Mouse (Mus musculus): Measurements from ENCODE around the gene Oas1e. TPM values are rescaled to one million over a fixed set of nuclear protein-coding genes. Genes with fewer than 3 reads are reported as not detected.
"Not testable (repeated sequence)": the region's sequence is repeated elsewhere in the genome, so short reads cannot be mapped to it uniquely, and the experiment has no call there.

Gene Oas1e
- polyA plus RNA-seq (2012; rRNA removed), result 0.06 and 0.75 TPM in 2 replicates

GRCm38 (mm10) chr5:120795480-120796034 lies at the start of gene Oas1e:
TSS of gene Oas1e (minus strand) at chr5:120795530.
- not testable (repeated sequence) for DNase-seq (ENCODE audit: low read depth, low spot score)
- 72% methylated on average over 9 of the region's 9 CpGs for WGBS

GRCm38 (mm10) chr5:120844713-120845112 lies 49.4 kb upstream of the Oas1e start:
- no peak for DNase-seq (ENCODE audit: low read depth, low spot score)
- 34% methylated on average over 3 of the region's 3 CpGs for WGBS

- WGBS, result 16% methylated on average over 8 of the region's 8 CpGs
- no peak for DNase-seq (ENCODE audit: low read depth, low spot score)
Observed at GRCm38 (mm10) chr5:120836731-120837585, 41.6 kb upstream of the Oas1e start.

- 8% methylated on average over 17 of the region's 17 CpGs for WGBS
- DNase-seq (ENCODE audit: low read depth, low spot score), result no peak
Observed at GRCm38 (mm10) chr5:120833335-120834280, 38.3 kb upstream of the Oas1e start.

- DNase-seq (ENCODE audit: low read depth, low spot score), result no peak
- WGBS, result 68% methylated on average over 4 of the region's 4 CpGs
Observed at GRCm38 (mm10) chr5:120831031-120831430, 35.7 kb upstream of the Oas1e start.

- no peak for DNase-seq (ENCODE audit: low read depth, low spot score)
Observed at GRCm38 (mm10) chr5:120818999-120819398, 23.7 kb upstream of the Oas1e start.

- 61% methylated on average over 3 of the region's 3 CpGs for WGBS
- DNase-seq (ENCODE audit: low read depth, low spot score), result no peak
Observed at GRCm38 (mm10) chr5:120815949-120816348, 20.6 kb upstream of the Oas1e start.

- no peak for DNase-seq (ENCODE audit: low read depth, low spot score)
- WGBS, result 62% methylated on average over 6 of the region's 6 CpGs
Observed at GRCm38 (mm10) chr5:120813023-120813422, 17.7 kb upstream of the Oas1e start.

- WGBS, result 3% methylated on average over 18 of the region's 18 CpGs
- DNase-seq (ENCODE audit: low read depth, low spot score), result peak; percentile 92
Observed at GRCm38 (mm10) chr5:120811951-120812819, 16.9 kb upstream of the Oas1e start, which contains the start of gene Oas1c. TSS of gene Oas1c (minus strand) at chr5:120812514.

GRCm38 (mm10) chr5:120809171-120809570 lies 13.8 kb upstream of the Oas1e start:
- DNase-seq (ENCODE audit: low read depth, low spot score), result no peak
- 34% methylated on average over 6 of the region's 6 CpGs for WGBS

GRCm38 (mm10) chr5:120806458-120806857 lies 11.1 kb upstream of the Oas1e start:
- WGBS, result 94% methylated on average over 1 of the region's 1 CpGs
- DNase-seq (ENCODE audit: low read depth, low spot score), result no peak

- 61% methylated on average over 2 of the region's 2 CpGs for WGBS
- DNase-seq (ENCODE audit: low read depth, low spot score), result no peak
Observed at GRCm38 (mm10) chr5:120803596-120803995, 8.3 kb upstream of the Oas1e start.

GRCm38 (mm10) chr5:120798943-120799342 lies 3.6 kb upstream of the Oas1e start:
- not testable (repeated sequence) for DNase-seq (ENCODE audit: low read depth, low spot score)
- 60% methylated on average over 2 of the region's 2 CpGs for WGBS

- WGBS, result 70% methylated on average over 5 of the region's 5 CpGs
- not testable (repeated sequence) for DNase-seq (ENCODE audit: low read depth, low spot score)
Observed at GRCm38 (mm10) chr5:120798147-120798546, 2.8 kb upstream of the Oas1e start.

- WGBS, result 12% methylated on average over 2 of the region's 2 CpGs
- no peak for DNase-seq (ENCODE audit: low read depth, low spot score)
Observed at GRCm38 (mm10) chr5:120793043-120793442, 2.3 kb downstream of the Oas1e start.

- WGBS, result 59% methylated on average over 3 of the region's 3 CpGs
- DNase-seq (ENCODE audit: low read depth, low spot score), result no peak
Observed at GRCm38 (mm10) chr5:120787042-120787441, 8.3 kb downstream of the Oas1e start.

- DNase-seq (ENCODE audit: low read depth, low spot score), result no peak
- WGBS, result 69% methylated on average over 2 of the region's 2 CpGs
Observed at GRCm38 (mm10) chr5:120782446-120782845, 12.9 kb downstream of the Oas1e start.

- no peak for DNase-seq (ENCODE audit: low read depth, low spot score)
- 87% methylated on average over 1 of the region's 1 CpGs for WGBS
Observed at GRCm38 (mm10) chr5:120781646-120782045, 13.7 kb downstream of the Oas1e start.

GRCm38 (mm10) chr5:120779922-120780321 lies 15.4 kb downstream of the Oas1e start:
- no peak for DNase-seq (ENCODE audit: low read depth, low spot score)
- WGBS, result 20% methylated on average over 3 of the region's 3 CpGs
